Mouse (Mus musculus) heart, postnatal 0 days (tissue): ENCODE results near the gene Vmn1r137. TPM values are rescaled to one million over a fixed set of nuclear protein-coding genes. Genes with fewer than 3 reads are reported as not detected.
"Not testable (repeated sequence)": the region's sequence is repeated elsewhere in the genome, so short reads cannot be mapped to it uniquely, and the experiment has no call there.

Experiments used
- ATAC-seq: fragments of 200-750 bp; cut with Nextera tagmentation; 2 replicates; pipeline ENCODE4 v1.8.0; 2017; ENCODE audit warnings: low read depth, moderate number of reproducible peaks, moderate library complexity; ENCODE audit not compliant: insufficient read depth
- DNase-seq: peaks from one replicate; pipeline ENCODE4 v3.0.0-alpha.2; 2016; ENCODE audit warnings: low spot score
- H3K27ac ChIP-seq: fragments of 300-500 bp; sonication (generic); 2 replicates; pipeline ENCODE4 v1.5.1; 2014; ENCODE audit warnings: low read depth, mild to moderate bottlenecking
- H3K27me3 ChIP-seq: fragments of 300-500 bp; sonication (generic); 2 replicates; pipeline ENCODE4 v1.6.1; 2014; ENCODE audit warnings: low read length, mixed read lengths; ENCODE audit not compliant: control insufficient read depth, insufficient read depth
- H3K36me3 ChIP-seq: fragments of 300-500 bp; sonication (generic); replicated peaks from 2 replicates; pipeline ENCODE4 v1.6.1; 2014; ENCODE audit warnings: low read length, mixed read lengths; ENCODE audit not compliant: control insufficient read depth, insufficient read depth
- H3K4me1 ChIP-seq: fragments of 300-500 bp; sonication (generic); 2 replicates; pipeline ENCODE4 v1.6.1; 2014; ENCODE audit warnings: antibody characterized with exemption; ENCODE audit not compliant: control insufficient read depth, insufficient read depth
- H3K4me2 ChIP-seq: fragments of 300-500 bp; sonication (generic); 2 replicates; pipeline ENCODE4 v1.6.1; 2014; ENCODE audit warnings: low read depth, mild to moderate bottlenecking, low read length, moderate library complexity
- H3K4me3 ChIP-seq: fragments of 300-500 bp; sonication (generic); 2 replicates; pipeline ENCODE4 v1.5.1; 2014; ENCODE audit warnings: low read depth, low read length
- H3K9ac ChIP-seq: fragments of 300-500 bp; sonication (generic); replicated peaks from 2 replicates; pipeline ENCODE4 v1.6.1; 2014; ENCODE audit warnings: low read depth, low read length, mixed read lengths
- H3K9me3 ChIP-seq: fragments of 300-500 bp; sonication (generic); replicated peaks from 2 replicates; pipeline ENCODE4 v1.6.1; 2016; ENCODE audit warnings: low read length; ENCODE audit not compliant: control insufficient read depth
- WGBS: fragments of 180-500 bp; shearing (Covaris S2); extraction: QIAGEN DNeasy Blood & Tissue Kit; methylation state at CpG from one replicate; pipeline ENCODE4 v1.1.7; 2014; 5-methylcytosine and 5-hydroxymethylcytosine counted together
- polyA plus RNA-seq: library from polyadenylated mRNA; unstranded; fragments of >200 nt; fragmentation: Nextera tagmentation; extraction: Ambion mirVana; gene quantifications from 2 replicates; pipeline ENCODE4 v1.2.1, GENCODE M21; 2015
- total RNA-seq: library from RNA; depleted of rRNA; stranded (reverse); fragments of >200 nt; gene quantifications from 2 replicates; pipeline ENCODE4 v1.2.3, GENCODE M21; 2014; ENCODE audit warnings: low replicate concordance; rRNA removed

Gene Vmn1r137
- total RNA-seq = not detected in 2 replicates
- polyA plus RNA-seq = not detected in 2 replicates

- ATAC-seq, H3K4me3 ChIP-seq, H3K4me2 ChIP-seq, H3K36me3 ChIP-seq, H3K9ac ChIP-seq, H3K27me3 ChIP-seq, H3K4me1 ChIP-seq, H3K9me3 ChIP-seq, DNase-seq, H3K27ac ChIP-seq: not testable (repeated sequence)
- no CpG with 5 or more reads among the region's 3 CpGs for WGBS
Observed at GRCm38 (mm10) chr7:21994287-21994686, at the start of gene Vmn1r137. Vmn1r137 (plus strand) TSS chr7:21994587.

- not testable (repeated sequence) for H3K4me2 ChIP-seq
Observed at GRCm38 (mm10) chr7:22028797-22029196, 34.4 kb downstream of the Vmn1r137 start, which contains the start of gene Vmn1r138. Vmn1r138 (minus strand) TSS chr7:22028897.

More at GRCm38 (mm10) chr7:22028797-22029196, 34.4 kb downstream of the Vmn1r137 start, which contains the start of gene Vmn1r138:
- not testable (repeated sequence) for H3K9me3 ChIP-seq, H3K27me3 ChIP-seq, H3K36me3 ChIP-seq, H3K4me1 ChIP-seq, DNase-seq, ATAC-seq, H3K27ac ChIP-seq, H3K4me3 ChIP-seq, H3K9ac ChIP-seq
- no CpG with 5 or more reads among the region's 2 CpGs for WGBS

Other genes with a start within 250 kb of the Vmn1r137 start
- not detected in 2 replicates for gene Gm4175, start 233.1 kb upstream of the Vmn1r137 start, total RNA-seq
- gene Gm4175, start 233.1 kb upstream of the Vmn1r137 start, polyA plus RNA-seq = not detected in 2 replicates
- gene Gm4177, start 197.9 kb upstream of the Vmn1r137 start, total RNA-seq = not detected in 2 replicates
- gene Gm4177, start 197.9 kb upstream of the Vmn1r137 start, polyA plus RNA-seq = not detected in 2 replicates
- gene Vmn1r135, start 162.2 kb upstream of the Vmn1r137 start, total RNA-seq = not detected in 2 replicates
- not detected in 2 replicates for gene Vmn1r135, start 162.2 kb upstream of the Vmn1r137 start, polyA plus RNA-seq
- gene Gm5725, start 150.3 kb upstream of the Vmn1r137 start, total RNA-seq = not detected in 2 replicates
- gene Gm5725, start 150.3 kb upstream of the Vmn1r137 start, polyA plus RNA-seq = not detected in 2 replicates
- not detected in 2 replicates for gene Gm5891, start 73.3 kb upstream of the Vmn1r137 start, total RNA-seq
- not detected in 2 replicates for gene Gm5891, start 73.3 kb upstream of the Vmn1r137 start, polyA plus RNA-seq
- gene Vmn1r138, start 34.3 kb downstream of the Vmn1r137 start, total RNA-seq = not detected in 2 replicates
- gene Vmn1r138, start 34.3 kb downstream of the Vmn1r137 start, polyA plus RNA-seq = not detected in 2 replicates
- gene Gm6176, start 61.7 kb downstream of the Vmn1r137 start, total RNA-seq = not detected in 2 replicates
- gene Gm6176, start 61.7 kb downstream of the Vmn1r137 start, polyA plus RNA-seq = not detected in 2 replicates
- gene Vmn1r139, start 74.5 kb downstream of the Vmn1r137 start, total RNA-seq = not detected in 2 replicates
- gene Vmn1r139, start 74.5 kb downstream of the Vmn1r137 start, polyA plus RNA-seq = not detected in 2 replicates
- not detected in 2 replicates for gene Gm16451, start 123.7 kb downstream of the Vmn1r137 start, total RNA-seq
- not detected in 2 replicates for gene Gm16451, start 123.7 kb downstream of the Vmn1r137 start, polyA plus RNA-seq
- gene Gm10666, start 140.2 kb downstream of the Vmn1r137 start, total RNA-seq = not detected in 2 replicates
- gene Gm10666, start 140.2 kb downstream of the Vmn1r137 start, polyA plus RNA-seq = not detected in 2 replicates
- gene Vmn1r142, start 169.4 kb downstream of the Vmn1r137 start, total RNA-seq = not detected in 2 replicates
- not detected in 2 replicates for gene Vmn1r142, start 169.4 kb downstream of the Vmn1r137 start, polyA plus RNA-seq
- not detected in 2 replicates for gene Vmn1r143, start 194.8 kb downstream of the Vmn1r137 start, total RNA-seq
- not detected in 2 replicates for gene Vmn1r143, start 194.8 kb downstream of the Vmn1r137 start, polyA plus RNA-seq
- gene Gm8653, start 206.7 kb downstream of the Vmn1r137 start, total RNA-seq = not detected in 2 replicates
- gene Gm8653, start 206.7 kb downstream of the Vmn1r137 start, polyA plus RNA-seq = not detected in 2 replicates
- gene Gm8453, start 234.9 kb downstream of the Vmn1r137 start, total RNA-seq = not detected in 2 replicates
- gene Gm8453, start 234.9 kb downstream of the Vmn1r137 start, polyA plus RNA-seq = not detected in 2 replicates